Comparison of ENCODE assay signal across 35 mouse cellular contexts in the genomic region with DNA sequence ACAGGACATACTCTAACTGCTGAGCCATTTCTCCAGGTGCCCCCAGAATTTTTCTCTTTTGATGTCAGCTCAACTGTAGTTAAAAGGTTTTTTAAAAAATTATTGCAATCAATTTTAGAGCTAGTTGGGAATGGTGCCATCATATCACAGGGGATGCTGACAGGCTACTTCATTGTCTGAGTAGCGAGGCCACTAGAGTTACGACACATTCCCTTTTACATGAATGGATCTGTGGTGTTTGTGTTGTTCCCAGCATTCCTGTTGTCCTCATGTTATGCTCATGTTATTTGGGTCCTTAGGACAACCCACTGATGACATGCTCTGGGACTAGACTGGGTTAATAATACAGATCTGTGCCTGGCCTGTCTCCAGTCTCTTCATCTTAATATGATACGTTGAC. TPM values are rescaled to one million over a fixed set of nuclear protein-coding genes. Genes with fewer than 3 reads are reported as not detected.
"Had no signal": no experiment of that assay in that cellular context is flagged by ENCODE, and none has a peak within 500 bp of the region (broad histone marks: within the 10 kb centered on the region; RNA-seq: fewer than 3 reads in every experiment).

No protein-coding gene starts in this region.

- H3K9ac ChIP-seq: heart, embryonic 12.5 days; heart, embryonic 13.5 days; heart, embryonic 15.5 days; hindbrain, embryonic 12.5 days; hindbrain, embryonic 14.5 days; hindbrain, embryonic 15.5 days; intestine, embryonic 15.5 days; kidney, embryonic 15.5 days had no signal

- H3K9me3 ChIP-seq: heart, embryonic 10.5 days; heart, embryonic 12.5 days; heart, embryonic 13.5 days; heart, embryonic 15.5 days; hindbrain, embryonic 10.5 days; hindbrain, embryonic 12.5 days; hindbrain, embryonic 15.5 days; intestine, embryonic 15.5 days; kidney, embryonic 15.5 days had no signal

- H3K27ac ChIP-seq: heart, embryonic 10.5 days; heart, embryonic 13.5 days; heart, embryonic 15.5 days; hindbrain, embryonic 10.5 days; hindbrain, embryonic 12.5 days; hindbrain, embryonic 14.5 days; hindbrain, embryonic 15.5 days; hindbrain, postnatal 0 days; intestine, embryonic 15.5 days; kidney, embryonic 15.5 days; kidney, postnatal 0 days; layer of hippocampus, adult 2 months had no signal

- H3K36me3 ChIP-seq: heart, embryonic 10.5 days; heart, embryonic 12.5 days; heart, embryonic 13.5 days; heart, embryonic 15.5 days; hindbrain, embryonic 10.5 days; hindbrain, embryonic 12.5 days; hindbrain, embryonic 15.5 days; intestine, embryonic 15.5 days; kidney, embryonic 15.5 days had no signal

- H3K4me3 ChIP-seq: heart, embryonic 10.5 days; heart, embryonic 12.5 days; heart, embryonic 13.5 days; heart, embryonic 15.5 days; hindbrain, embryonic 10.5 days; hindbrain, embryonic 12.5 days; hindbrain, embryonic 15.5 days; intestine, embryonic 15.5 days; kidney, embryonic 15.5 days; layer of hippocampus, adult 2 months had no signal

- H3K4me2 ChIP-seq: heart, embryonic 11.5 days; heart, embryonic 12.5 days; heart, embryonic 13.5 days; heart, embryonic 15.5 days; hindbrain, embryonic 12.5 days; hindbrain, embryonic 14.5 days; hindbrain, embryonic 15.5 days; intestine, embryonic 15.5 days; kidney, embryonic 15.5 days had no signal

- DNase-seq: heart, postnatal 14 days; heart, postnatal 36 days; heart, postnatal 4 days; kidney, adult 11 months; kidney, adult 18-20 months; kidney, adult 2 months; kidney, adult 8-10 months; kidney, adult 9 months; kidney, postnatal 10 days; kidney, postnatal 14 days; kidney, postnatal 25 days; kidney, postnatal 36 days; kidney, postnatal 4 days; layer of hippocampus, adult 9-11 months; layer of hippocampus, postnatal 36 days had no signal

- ATAC-seq: hindbrain, embryonic 16.5 days; hindbrain, postnatal 0 days; inflammation-experienced regulatory T-cells, adult 6 months; intestine, embryonic 15.5 days; intestine, embryonic 16.5 days; intestine, postnatal 0 days had no signal

- H3K27me3 ChIP-seq: hindbrain, embryonic 12.5 days; hindbrain, embryonic 15.5 days; intestine, embryonic 15.5 days; kidney, embryonic 15.5 days had no signal

- H3K4me1 ChIP-seq: hindbrain, embryonic 12.5 days; hindbrain, embryonic 15.5 days; kidney, embryonic 15.5 days had no signal

RNA-seq across cellular contexts. Expression of a gene that starts 42.5 kb away (rescaled TPM):
- polyA plus RNA-seq: inflammation-experienced regulatory T-cells, adult 6 months; intestine, embryonic 15.5 days; kidney, adult 2 months; kidney, embryonic 14.5 days; large intestine, adult 2 months had no signal
